Mouse (Mus musculus): ENCODE results near the gene Cyth3.

The Cyth3 gene

GRCm38 (mm10) chr5:143635358-143635757, 13.1 kb downstream of the Cyth3 start:
- DNase-seq (ENCODE audit: low spot score), result no peak

DNA sequence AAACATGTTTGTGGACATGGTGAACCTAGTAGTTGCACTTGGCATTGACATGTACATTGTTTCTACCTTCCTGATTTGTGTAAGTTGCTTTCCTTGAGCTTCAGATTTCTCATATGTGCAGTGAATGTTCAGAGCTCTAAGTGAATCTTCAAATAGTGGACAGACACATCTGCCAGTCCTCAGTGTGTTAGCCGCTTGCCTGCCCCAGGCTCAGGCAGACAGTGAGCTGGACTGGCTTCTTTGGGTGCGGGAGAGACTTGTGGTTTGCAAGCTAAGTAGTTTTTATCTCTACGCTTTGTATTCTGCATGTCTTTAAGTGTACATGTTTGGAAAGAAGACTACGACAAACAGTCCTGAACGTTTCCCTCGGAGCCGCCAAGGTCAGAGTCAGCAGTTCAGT, 13.9 kb downstream of the Cyth3 start:
- no peak for DNase-seq (ENCODE audit: low spot score)

DNA sequence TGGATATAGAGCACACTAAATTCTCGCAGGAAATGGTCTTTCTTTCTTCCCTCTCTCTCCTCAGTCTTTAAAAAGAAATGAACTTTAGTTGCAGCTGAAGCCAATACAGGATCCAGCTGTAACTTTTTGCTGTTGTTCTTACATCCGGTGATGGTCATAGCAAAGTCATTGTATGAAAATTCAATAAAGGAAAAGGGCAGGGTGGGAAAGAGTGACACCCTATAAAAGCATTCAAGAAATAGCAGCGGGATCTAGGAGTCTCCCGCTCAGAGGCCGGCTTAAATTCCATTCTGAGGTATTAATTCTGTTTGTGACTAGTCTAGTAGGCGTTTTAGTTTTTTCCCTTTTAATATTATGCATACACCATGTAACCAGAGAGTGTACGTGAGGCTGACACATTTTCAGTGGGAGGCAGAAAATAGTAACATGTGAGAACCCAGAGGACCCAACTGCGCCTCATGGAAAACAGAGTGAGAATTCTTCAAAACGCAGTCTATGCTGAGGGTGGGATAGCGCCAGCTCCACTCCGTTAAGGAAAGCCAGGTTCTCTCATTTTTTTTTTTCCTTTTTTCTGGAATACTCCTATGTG, 15.7 kb downstream of the Cyth3 start:
- DNase-seq (ENCODE audit: low spot score), result no peak

- no peak for DNase-seq (ENCODE audit: low spot score)
Observed at GRCm38 (mm10) chr5:143638516-143639270, 16.4 kb downstream of the Cyth3 start.

GRCm38 (mm10) chr5:143639329-143639728, 17.1 kb downstream of the Cyth3 start:
- DNase-seq (ENCODE audit: low spot score), result no peak

DNA sequence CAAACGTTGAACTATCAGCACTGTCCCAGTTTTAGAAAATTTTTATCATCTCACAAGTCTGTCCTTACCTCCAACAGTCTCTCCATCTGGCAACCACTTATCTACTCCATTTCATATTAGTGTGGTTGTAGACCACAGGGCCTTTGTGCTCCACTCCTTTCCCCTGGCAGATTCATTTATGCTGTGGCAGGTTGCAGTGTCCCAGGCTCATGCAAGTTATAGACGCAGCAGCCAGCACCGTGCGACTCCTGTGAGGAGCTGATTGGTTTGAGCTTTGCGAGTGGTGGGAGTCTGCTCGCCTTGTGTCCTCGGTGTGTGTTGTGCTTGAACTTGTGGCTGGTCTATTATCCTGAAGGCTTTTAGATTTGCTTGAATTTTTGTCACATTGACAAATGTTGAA, 17.6 kb downstream of the Cyth3 start:
- DNase-seq (ENCODE audit: low spot score), result no peak

GRCm38 (mm10) chr5:143641503-143641902, 19.3 kb downstream of the Cyth3 start:
- DNase-seq (ENCODE audit: low spot score), result no peak

- no peak for DNase-seq (ENCODE audit: low spot score)
Observed at GRCm38 (mm10) chr5:143642262-143642831, 20.1 kb downstream of the Cyth3 start.

- no peak for DNase-seq (ENCODE audit: low spot score)
Observed at GRCm38 (mm10) chr5:143645976-143646375, 23.7 kb downstream of the Cyth3 start.

- DNase-seq (ENCODE audit: low spot score), result no peak
Observed at GRCm38 (mm10) chr5:143647412-143647811, 25.2 kb downstream of the Cyth3 start.

GRCm38 (mm10) chr5:143648058-143648457, 25.8 kb downstream of the Cyth3 start:
- no peak for DNase-seq (ENCODE audit: low spot score)

DNA sequence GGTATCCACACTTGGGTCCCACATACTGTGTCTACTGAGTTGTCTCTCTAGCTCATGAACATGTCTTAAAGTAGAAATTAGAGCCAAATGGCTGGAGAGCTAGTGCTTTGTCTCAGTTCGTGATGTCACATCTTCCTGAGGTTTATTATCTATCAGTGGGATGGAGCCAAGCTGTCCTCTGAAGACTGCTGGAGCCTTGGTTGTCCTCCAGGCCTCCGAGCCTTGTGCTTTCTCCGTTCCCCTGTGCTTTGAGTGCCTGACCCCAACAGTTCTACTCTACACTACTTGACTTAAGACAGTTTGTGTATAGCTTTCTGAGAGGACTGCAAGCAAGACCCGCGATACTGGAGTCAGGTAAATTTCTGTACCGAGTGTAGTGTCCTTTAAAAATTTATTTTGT, 26.9 kb downstream of the Cyth3 start:
- no peak for DNase-seq (ENCODE audit: low spot score)

- DNase-seq (ENCODE audit: low spot score), result no peak
Observed at GRCm38 (mm10) chr5:143651855-143652631, 29.8 kb downstream of the Cyth3 start.

DNA sequence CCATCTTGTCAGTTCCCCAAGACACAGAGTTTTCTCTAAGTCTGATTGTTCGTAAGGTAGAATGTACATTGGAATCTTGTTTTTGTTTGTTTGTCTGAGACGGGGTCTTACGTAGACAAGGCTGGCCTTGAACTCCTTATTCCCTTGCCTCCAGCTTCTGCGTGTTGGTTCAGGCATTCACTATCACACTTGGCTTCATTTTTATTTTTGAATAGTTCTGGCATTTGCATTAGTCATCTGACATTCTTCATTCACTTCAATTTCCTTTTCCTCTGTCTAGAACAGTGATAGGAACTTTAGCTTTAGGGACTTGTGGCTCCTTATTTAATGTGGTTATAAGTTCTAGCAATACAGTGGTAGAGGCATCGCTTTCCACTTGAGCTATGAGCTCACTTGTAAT, 31.2 kb downstream of the Cyth3 start:
- no peak for DNase-seq (ENCODE audit: low spot score)

- no peak for DNase-seq (ENCODE audit: low spot score)
Observed at GRCm38 (mm10) chr5:143654670-143655510, 32.6 kb downstream of the Cyth3 start.

- DNase-seq (ENCODE audit: low spot score), result no peak
Observed at GRCm38 (mm10) chr5:143655511-143655943, 33.3 kb downstream of the Cyth3 start.

DNA sequence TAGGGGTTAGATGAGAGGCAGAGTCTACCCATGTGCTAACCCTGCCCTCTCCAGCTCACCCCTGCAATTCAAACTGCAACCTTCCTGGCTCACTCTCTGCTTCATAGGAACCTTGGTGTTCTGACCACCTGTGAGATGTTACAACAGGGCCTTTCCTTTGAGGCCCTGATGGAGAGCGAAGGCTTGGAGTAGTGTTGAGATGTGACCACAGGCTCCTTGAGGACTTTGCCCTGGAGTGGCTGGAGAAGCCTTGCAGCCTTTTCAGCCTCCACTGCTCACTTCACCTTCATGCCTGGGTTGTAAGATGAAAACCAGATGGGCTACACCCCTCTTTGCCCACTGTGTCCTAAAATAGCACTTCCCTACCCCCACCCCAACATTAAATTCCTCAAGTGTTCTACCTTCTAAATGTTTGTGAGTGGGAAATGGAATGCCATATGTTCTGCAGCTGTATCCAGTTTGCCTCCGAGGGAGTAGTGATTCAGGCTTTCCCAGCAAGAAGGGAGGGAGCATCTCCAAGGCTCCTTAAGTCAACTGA, 34.5 kb downstream of the Cyth3 start:
- no peak for DNase-seq (ENCODE audit: low spot score)

- no peak for DNase-seq (ENCODE audit: low spot score)
Observed at GRCm38 (mm10) chr5:143659021-143659523, 36.8 kb downstream of the Cyth3 start.

- no peak for DNase-seq (ENCODE audit: low spot score)
Observed at GRCm38 (mm10) chr5:143663074-143663687, 40.9 kb downstream of the Cyth3 start.

- DNase-seq (ENCODE audit: low spot score), result no peak
Observed at GRCm38 (mm10) chr5:143665561-143665960, 43.3 kb downstream of the Cyth3 start.

- no peak for DNase-seq (ENCODE audit: low spot score)
Observed at GRCm38 (mm10) chr5:143666015-143666414, 43.8 kb downstream of the Cyth3 start.

Measured in retina, embryonic 14.5 days (tissue).